Mouse (Mus musculus) cerebellum, adult 2 months (tissue): ENCODE measurements around the gene Gm17067.
"Not testable (repeated sequence)": the region's sequence is repeated elsewhere in the genome, so short reads cannot be mapped to it uniquely, and the experiment has no call there.

Source experiments
- CTCF ChIP-seq: fragments of 200-500 bp; IDR thresholded peaks from 2 replicates; pipeline ENCODE4 v1.5.1; 2011; ENCODE audit warnings: low read depth, mild to moderate bottlenecking, control low read depth, low read length, moderate library complexity, borderline replicate concordance; ENCODE audit not compliant: insufficient read depth
- POLR2A ChIP-seq: fragments of 200-500 bp; IDR thresholded peaks from 2 replicates; pipeline ENCODE4 v1.6.1; 2011; ENCODE audit warnings: low read length, control low read depth, borderline replicate concordance; ENCODE audit not compliant: insufficient read depth

DNA sequence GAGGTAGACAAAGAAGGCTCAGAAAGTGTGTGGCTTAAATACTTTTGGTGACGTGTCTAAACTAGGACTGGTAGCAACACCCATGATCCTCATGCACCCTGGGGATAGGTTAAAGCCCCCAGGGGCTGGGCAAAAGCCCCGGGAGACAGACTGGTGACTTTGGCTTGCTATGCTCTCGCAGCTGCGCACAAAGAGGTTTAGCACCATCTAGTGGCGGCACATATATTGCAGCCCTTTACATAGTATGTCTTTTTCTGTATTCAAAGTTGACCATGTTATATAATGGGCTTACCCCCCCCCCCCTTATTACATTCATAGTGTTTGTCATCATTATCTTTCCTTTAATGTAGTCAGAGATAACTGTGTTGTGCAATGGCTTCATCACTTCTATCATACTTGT is 66.7 kb downstream of the Gm17067 start:
- not testable (repeated sequence) for TF ChIP-seq POLR2A, CTCF
